Mouse (Mus musculus) bone marrow, adult 2 months (tissue): ENCODE results near the gene Rgs6.

Experiments used
- CTCF ChIP-seq: fragments of 200-500 bp; IDR thresholded peaks from 2 replicates; pipeline ENCODE4 v1.5.1; 2011; ENCODE audit warnings: low read length, control low read depth; ENCODE audit not compliant: control insufficient read depth, insufficient read depth
- POLR2A ChIP-seq: fragments of 200-500 bp; IDR thresholded peaks from 2 replicates; pipeline ENCODE4 v1.6.1; 2011; ENCODE audit warnings: low read depth, mild to moderate bottlenecking, control low read depth, low read length, borderline replicate concordance; ENCODE audit not compliant: control insufficient read depth

DNA sequence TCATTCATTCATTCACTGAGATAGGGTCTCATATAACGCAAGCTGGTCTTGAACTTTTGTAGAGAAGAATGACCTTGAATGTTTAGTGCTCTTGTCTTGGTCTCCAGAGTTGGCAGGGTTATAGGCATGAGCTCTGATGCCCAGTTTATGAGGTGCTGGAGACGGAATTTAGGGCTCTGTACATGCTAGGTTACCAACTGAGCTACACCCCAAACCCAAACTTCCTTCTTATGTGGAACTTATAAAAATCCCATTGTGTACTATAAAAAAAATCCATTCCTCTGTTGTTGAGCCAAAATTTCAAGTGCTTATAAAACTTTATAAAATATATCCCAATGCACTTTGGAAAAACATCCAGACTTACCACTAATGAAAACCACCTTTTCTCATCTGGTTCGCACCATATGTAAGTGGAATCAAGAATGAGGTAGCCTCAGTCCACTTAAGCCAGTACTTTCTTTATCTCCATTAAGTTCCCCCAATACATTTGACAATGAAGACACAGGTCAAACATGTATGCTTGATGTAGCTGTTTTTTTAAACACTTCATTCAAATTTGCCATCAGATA, 260.3 kb downstream of the Rgs6 start:
- TF ChIP-seq CTCF (no peak), POLR2A (no peak)
